Mouse (Mus musculus): ENCODE data around the gene Iffo2.

The Iffo2 gene

DNA sequence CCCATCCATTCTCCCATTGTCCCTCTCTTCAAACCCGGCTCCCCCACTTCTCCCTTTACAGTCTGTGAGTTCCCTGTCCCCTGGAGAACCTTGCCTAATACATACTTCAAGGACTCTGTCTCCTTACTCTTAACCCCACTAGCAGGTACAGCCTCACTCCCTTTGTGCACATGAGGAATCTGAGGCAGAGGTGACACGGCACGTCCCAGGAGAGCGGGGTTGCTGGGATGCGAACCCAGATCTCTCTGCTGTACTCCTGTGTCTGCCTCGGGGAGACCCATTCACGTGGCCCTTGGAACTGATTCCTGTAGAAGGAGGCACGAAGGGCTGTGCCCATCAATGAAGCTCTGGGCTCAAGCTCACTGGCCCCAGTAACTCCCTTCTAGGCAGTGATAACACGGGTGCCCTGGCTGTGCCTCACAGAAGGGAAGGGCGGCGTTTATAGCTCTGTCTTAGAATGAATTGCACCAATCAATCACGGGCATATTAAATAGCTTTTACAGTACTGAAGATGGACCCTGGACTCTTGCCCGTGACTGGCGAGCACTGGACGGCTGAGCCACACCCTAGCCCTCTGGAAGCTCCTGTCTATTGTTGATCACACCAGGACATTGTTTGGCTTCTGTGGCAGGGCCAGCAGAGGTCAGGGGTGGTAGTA, 119.9 kb downstream of the Iffo2 start:
- no peak for DNase-seq

DNA sequence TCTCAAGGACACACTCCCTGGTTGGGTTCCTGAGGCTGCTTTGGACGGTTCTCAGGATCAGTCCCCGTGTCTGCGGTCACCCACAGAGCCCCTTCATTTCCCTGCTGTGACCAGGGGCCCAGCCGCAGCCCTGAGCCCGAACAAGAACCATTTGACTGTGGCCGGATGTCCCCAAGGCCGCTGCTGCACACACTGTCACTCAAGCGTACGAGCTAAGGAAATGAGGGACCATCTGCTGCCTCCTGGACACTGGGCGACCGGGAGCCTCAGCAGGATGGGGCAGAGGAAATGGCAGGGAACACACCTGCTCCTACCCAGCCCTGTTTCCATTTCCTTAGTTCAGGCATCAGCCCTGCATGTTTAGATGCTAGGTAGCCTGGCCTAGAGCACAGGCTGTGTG, 120.6 kb downstream of the Iffo2 start:
- DNase-seq = no peak

DNA sequence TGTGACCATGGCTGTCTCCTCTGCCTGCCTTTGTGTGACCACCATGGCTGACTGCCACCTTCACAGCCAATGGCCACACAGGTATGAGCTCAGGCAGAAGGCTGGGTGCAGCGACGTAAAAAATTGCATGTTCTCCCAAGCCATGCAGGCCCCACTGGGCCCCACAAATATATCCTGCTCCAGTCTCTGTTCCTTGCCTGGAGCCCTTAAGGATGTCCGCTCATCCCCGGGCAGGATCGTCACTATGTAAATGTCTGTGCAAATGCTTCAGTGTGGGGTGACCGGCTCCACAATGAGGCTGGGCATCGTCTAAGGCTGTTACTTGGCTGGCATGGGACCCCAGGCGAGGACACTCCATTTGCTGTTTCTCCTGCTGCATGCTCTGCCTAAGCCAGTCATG, 122.9 kb downstream of the Iffo2 start, which contains the start of gene Tas1r2:
Gene Tas1r2, plus strand, starts transcription at position 301 of the 400 bp plus-strand sequence.
- no peak for DNase-seq

- DNase-seq = no peak
Observed at GRCm38 (mm10) chr4:139661897-139662296, 131.5 kb downstream of the Iffo2 start.

DNA sequence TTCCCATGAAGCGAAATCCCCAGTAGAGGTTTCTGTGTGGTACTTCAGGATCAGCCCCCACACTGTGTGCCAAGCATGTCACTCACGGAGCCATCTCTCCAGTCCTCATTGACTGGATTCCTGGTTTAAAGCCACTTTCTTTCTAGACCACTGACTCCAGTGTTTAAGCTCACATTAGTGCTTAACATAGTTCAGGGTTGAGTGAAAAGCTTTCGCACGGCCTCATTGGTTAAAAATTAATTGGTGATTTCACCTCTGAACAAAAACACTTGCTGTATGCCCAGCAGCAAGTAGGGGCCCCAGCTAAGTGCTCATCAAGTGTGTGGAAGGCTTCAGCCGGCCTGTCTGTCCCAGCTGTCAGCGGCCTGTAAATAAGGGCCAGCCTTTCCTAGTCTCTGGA, 137.3 kb downstream of the Iffo2 start:
- DNase-seq = no peak

DNA sequence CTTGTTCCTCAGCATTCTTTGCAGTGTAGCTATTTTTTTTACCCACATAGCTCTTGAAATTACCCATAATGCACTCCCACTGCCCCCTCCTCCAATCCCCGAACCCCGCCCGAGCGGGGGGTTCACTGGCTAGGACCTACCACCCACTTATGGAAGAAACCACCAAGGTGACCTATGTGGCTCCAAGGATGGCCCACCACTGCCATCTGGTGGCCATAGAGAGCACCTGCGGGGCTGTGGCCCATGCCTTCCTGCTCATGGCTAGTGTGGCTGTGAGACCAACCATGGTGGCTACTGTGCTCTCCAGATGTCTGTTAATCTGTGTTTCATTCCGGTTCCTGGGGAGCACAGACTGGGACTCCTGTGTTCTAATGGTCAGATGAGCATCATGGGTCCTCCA, 139.5 kb downstream of the Iffo2 start:
- peak; percentile 67 for DNase-seq
